Mouse (Mus musculus) lung, postnatal 0 days (tissue): Measurements from ENCODE around the gene Irf9.

Experiments
- CTCF ChIP-seq: IDR thresholded peaks from 2 replicates; pipeline ENCODE4 v1.5.1; 2016; ENCODE audit warnings: antibody characterized with exemption, mild to moderate bottlenecking
- EP300 ChIP-seq: IDR thresholded peaks from 2 replicates; pipeline ENCODE4 v1.6.1; 2016; ENCODE audit warnings: antibody characterized with exemption, mild to moderate bottlenecking, control low read depth

GRCm38 (mm10) chr14:55642679-55643059 lies 39.3 kb downstream of the Irf9 start:
- no peak for TF ChIP-seq EP300
- TF ChIP-seq CTCF = no peak
